Mouse (Mus musculus) MEL (cell line): ENCODE measurements around the gene Cdr2l. TPM values are rescaled to one million over a fixed set of nuclear protein-coding genes. Genes with fewer than 3 reads are reported as not detected.

Source experiments
- DNase-seq: peaks from one replicate; pipeline ENCODE4 v3.0.0; 2011; ENCODE audit warnings: low read depth, low spot score
- H3K27ac ChIP-seq: 2 replicates; pipeline ENCODE4 v1.5.1; 2012; ENCODE audit warnings: low read depth, mild to moderate bottlenecking, control low read depth, low read length, moderate library complexity; ENCODE audit not compliant: control insufficient read depth
- H3K27me3 ChIP-seq, 2 experiments: fragments of 150-350 bp in 1 of 2; sonication (generic) in 1 of 2; 2 replicates each; pipeline ENCODE4 v1.6.1; 2012; ENCODE audit warnings: low read length in 2 of 2, mild to moderate bottlenecking in 2 of 2, improper control_type of control experiment in 1 of 2, moderate library complexity in 1 of 2; ENCODE audit not compliant: insufficient read depth in 2 of 2, control insufficient read depth in 1 of 2
- H3K36me3 ChIP-seq, 2 experiments: 2 replicates each; pipeline ENCODE4 v1.6.1; 2012 to 2014; ENCODE audit warnings: low read length in 2 of 2, improper control_type of control experiment in 1 of 2, inconsistent platforms in 1 of 2, mild to moderate bottlenecking in 1 of 2; ENCODE audit not compliant: insufficient read depth in 2 of 2, control insufficient read depth in 1 of 2
- H3K4me1 ChIP-seq, 2 experiments: fragments of 150-350 bp in 1 of 2; sonication (generic) in 1 of 2; 2 replicates each; pipeline ENCODE4 v1.6.1; 2012; ENCODE audit warnings: low read length in 2 of 2, improper control_type of control experiment in 1 of 2, mild to moderate bottlenecking in 1 of 2; ENCODE audit not compliant: insufficient read depth in 2 of 2, control insufficient read depth in 1 of 2
- H3K4me3 ChIP-seq, 2 experiments: fragments of 150-350 bp in 1 of 2; sonication (generic) in 1 of 2; 2 replicates each; pipeline ENCODE4 v1.5.1; 2012; ENCODE audit warnings: low read depth in 2 of 2, low read length in 2 of 2, mild to moderate bottlenecking in 2 of 2, moderate library complexity in 2 of 2, control low read depth in 1 of 2, improper control_type of control experiment in 1 of 2; ENCODE audit not compliant: control insufficient read depth in 1 of 2, insufficient read depth in 1 of 2
- H3K79me2 ChIP-seq: 2 replicates; pipeline ENCODE4 v1.6.1; 2012; ENCODE audit warnings: mild to moderate bottlenecking, low read length, moderate library complexity; ENCODE audit not compliant: control insufficient read depth, poor library complexity, insufficient read depth
- H3K9ac ChIP-seq: 2 replicates; pipeline ENCODE4 v1.6.1; 2012; ENCODE audit warnings: low read depth, mild to moderate bottlenecking, control low read depth, low read length, moderate library complexity; ENCODE audit not compliant: control insufficient read depth, poor library complexity, severe bottlenecking
- H3K9me3 ChIP-seq: fragments of 150-350 bp; sonication (generic); replicated peaks from 2 replicates; pipeline ENCODE4 v1.6.1; 2012; ENCODE audit warnings: mild to moderate bottlenecking, low read length, improper control_type of control experiment, moderate library complexity; ENCODE audit not compliant: insufficient read depth
- BHLHE40 ChIP-seq: IDR thresholded peaks from 2 replicates; pipeline ENCODE4 v1.6.1; 2012; ENCODE audit warnings: low read depth, mild to moderate bottlenecking, inconsistent platforms, low read length, improper control_type of control experiment, borderline replicate concordance
- CTCF ChIP-seq, 3 experiments: IDR thresholded peaks in 2 of 3; conservative IDR thresholded peaks in 1 of 3; 2 replicates each; pipeline ENCODE4 v1.5.1; 2011 to 2012; ENCODE audit warnings: low read length in 3 of 3, low read depth in 2 of 3, mild to moderate bottlenecking in 2 of 3, improper control_type of control experiment in 1 of 3, inconsistent platforms in 1 of 3, mixed read lengths in 1 of 3, moderate library complexity in 1 of 3; ENCODE audit not compliant: control insufficient read depth in 1 of 3, insufficient read depth in 1 of 3, poor library complexity in 1 of 3, severe bottlenecking in 1 of 3
- E2F4 ChIP-seq: IDR thresholded peaks from 2 replicates; pipeline ENCODE4 v1.6.1; 2011; ENCODE audit warnings: low read depth, low read length, improper control_type of control experiment, borderline replicate concordance
- ELF1 ChIP-seq: IDR thresholded peaks from 2 replicates; pipeline ENCODE4 v1.6.1; 2014; ENCODE audit warnings: low read depth, mild to moderate bottlenecking, inconsistent platforms, low read length, improper control_type of control experiment, moderate library complexity
- EP300 ChIP-seq, 2 experiments: IDR thresholded peaks; 2 replicates each; pipeline ENCODE4 v1.6.1; 2011; ENCODE audit warnings: improper control_type of control experiment in 2 of 2, low read length in 2 of 2, low read depth in 1 of 2, mild to moderate bottlenecking in 1 of 2
- ETS1 ChIP-seq: IDR thresholded peaks from 2 replicates; pipeline ENCODE4 v1.6.1; 2012; ENCODE audit warnings: low read depth, mild to moderate bottlenecking, inconsistent platforms, low read length, improper control_type of control experiment, moderate library complexity
- GABPA ChIP-seq: IDR thresholded peaks from 2 replicates; pipeline ENCODE4 v1.6.1; 2012; ENCODE audit warnings: low read depth, mild to moderate bottlenecking, inconsistent platforms, low read length, improper control_type of control experiment, moderate library complexity
- GATA1 ChIP-seq: IDR thresholded peaks from 2 replicates; pipeline ENCODE4 v1.6.1; 2011; ENCODE audit warnings: low read depth, low read length, improper control_type of control experiment
- JUND ChIP-seq: IDR thresholded peaks from 2 replicates; pipeline ENCODE4 v1.6.1; 2011; ENCODE audit warnings: low read depth, mild to moderate bottlenecking, improper control_type of control experiment, low read length
- KAT2A ChIP-seq: conservative IDR thresholded peaks from 2 replicates; pipeline ENCODE4 v1.6.1; 2012; ENCODE audit warnings: low read depth, low read length, improper control_type of control experiment, inconsistent platforms
- MAX ChIP-seq: IDR thresholded peaks from 2 replicates; pipeline ENCODE4 v1.6.1; 2011; ENCODE audit warnings: low read length, improper control_type of control experiment
- MAZ ChIP-seq: IDR thresholded peaks from 2 replicates; pipeline ENCODE4 v1.6.1; 2012; ENCODE audit warnings: low read depth, mild to moderate bottlenecking, inconsistent platforms, low read length, improper control_type of control experiment
- MEF2A ChIP-seq: IDR thresholded peaks from 2 replicates; pipeline ENCODE4 v1.6.1; 2014; ENCODE audit warnings: low read depth, mild to moderate bottlenecking, inconsistent platforms, low read length, improper control_type of control experiment; ENCODE audit not compliant: poor library complexity, insufficient replicate concordance, severe bottlenecking; ENCODE audit errors: extremely low read depth
- MXI1 ChIP-seq: IDR thresholded peaks from 2 replicates; pipeline ENCODE4 v1.6.1; 2011; ENCODE audit warnings: mild to moderate bottlenecking, low read depth, low read length, improper control_type of control experiment
- MYB ChIP-seq: IDR thresholded peaks from 2 replicates; pipeline ENCODE4 v1.6.1; 2011; ENCODE audit warnings: mild to moderate bottlenecking, low read depth, low read length, improper control_type of control experiment
- NRF1 ChIP-seq: IDR thresholded peaks from 2 replicates; pipeline ENCODE4 v1.6.1; 2014; ENCODE audit warnings: low read depth, mild to moderate bottlenecking, inconsistent platforms, low read length, improper control_type of control experiment, moderate library complexity; ENCODE audit not compliant: poor library complexity, insufficient read depth, severe bottlenecking
- POLR2A ChIP-seq, 2 experiments: IDR thresholded peaks; 2 replicates each; pipeline ENCODE4 v1.6.1; 2011 to 2012; ENCODE audit warnings: low read length in 2 of 2, mild to moderate bottlenecking in 2 of 2, control low read depth in 1 of 2, improper control_type of control experiment in 1 of 2, low read depth in 1 of 2, moderate library complexity in 1 of 2; ENCODE audit not compliant: control insufficient read depth in 1 of 2, insufficient read depth in 1 of 2, poor library complexity in 1 of 2
- POLR2AphosphoS5 ChIP-seq: IDR thresholded peaks from 2 replicates; pipeline ENCODE4 v1.6.1; 2012; ENCODE audit warnings: low read depth, borderline replicate concordance, mild to moderate bottlenecking, inconsistent platforms, low read length, moderate library complexity, mixed read lengths
- RAD21 ChIP-seq: IDR thresholded peaks from 2 replicates; pipeline ENCODE4 v1.6.1; 2011; ENCODE audit warnings: mild to moderate bottlenecking, low read depth, low read length, improper control_type of control experiment
- SIN3A ChIP-seq: IDR thresholded peaks from 2 replicates; pipeline ENCODE4 v1.6.1; 2012; ENCODE audit warnings: low read length, improper control_type of control experiment, inconsistent platforms
- SMC3 ChIP-seq: IDR thresholded peaks from 2 replicates; pipeline ENCODE4 v1.6.1; 2011; ENCODE audit warnings: low read depth, low read length, improper control_type of control experiment
- TAL1 ChIP-seq: IDR thresholded peaks from 2 replicates; pipeline ENCODE4 v1.6.1; 2012; ENCODE audit warnings: mild to moderate bottlenecking, inconsistent platforms, low read length, moderate library complexity, mixed read lengths
- TCF12 ChIP-seq: IDR thresholded peaks from 2 replicates; pipeline ENCODE4 v1.6.1; 2014; ENCODE audit warnings: low read depth, mild to moderate bottlenecking, inconsistent platforms, low read length, improper control_type of control experiment, moderate library complexity
- USF1 ChIP-seq: IDR thresholded peaks from 2 replicates; pipeline ENCODE4 v1.6.1; 2014; ENCODE audit warnings: low read depth, mild to moderate bottlenecking, inconsistent platforms, low read length, improper control_type of control experiment, moderate library complexity
- USF2 ChIP-seq, 2 experiments: IDR thresholded peaks; 2 replicates each; pipeline ENCODE4 v1.6.1; 2011 to 2012; ENCODE audit warnings: improper control_type of control experiment in 2 of 2, low read length in 2 of 2, borderline replicate concordance in 1 of 2, inconsistent platforms in 1 of 2, low read depth in 1 of 2, mild to moderate bottlenecking in 1 of 2; ENCODE audit not compliant: insufficient read depth in 1 of 2
- ZC3H11A ChIP-seq: IDR thresholded peaks from 2 replicates; pipeline ENCODE4 v1.6.1; 2012; ENCODE audit warnings: low read depth, mild to moderate bottlenecking, inconsistent platforms, low read length, improper control_type of control experiment
- ZKSCAN1 ChIP-seq: IDR thresholded peaks from 2 replicates; pipeline ENCODE4 v1.6.1; 2012; ENCODE audit warnings: low read depth, mild to moderate bottlenecking, inconsistent platforms, low read length, improper control_type of control experiment, moderate library complexity
- ZMIZ1 ChIP-seq: IDR thresholded peaks from 2 replicates; pipeline ENCODE4 v1.6.1; 2012; ENCODE audit warnings: low read depth, mild to moderate bottlenecking, inconsistent platforms, low read length, improper control_type of control experiment, moderate library complexity
- polyA plus RNA-seq, 2 experiments: library from polyadenylated mRNA; stranded (reverse) in 1 of 2; unstranded in 1 of 2; fragments of >175 nt in 1 of 2; fragments of >200 nt in 1 of 2; gene quantifications; 2 replicates each; pipeline versions ENCODE4 v1.2.1 to v1.2.4; 2012; ENCODE audit warnings: low replicate concordance in 2 of 2, low read depth in 1 of 2; ENCODE audit not compliant: insufficient read length in 2 of 2, insufficient read depth in 1 of 2, missing spikeins in 1 of 2
- total RNA-seq: library from RNA; depleted of rRNA; stranded (reverse); fragments of 300-350 nt; gene quantifications from 2 replicates; pipeline ENCODE4 v1.2.3, GENCODE M21; 2012

Cdr2l gene
- total and polyA plus RNA-seq, 3 experiments: 5.2 to 8.2 TPM; not detected in 1

DNA sequence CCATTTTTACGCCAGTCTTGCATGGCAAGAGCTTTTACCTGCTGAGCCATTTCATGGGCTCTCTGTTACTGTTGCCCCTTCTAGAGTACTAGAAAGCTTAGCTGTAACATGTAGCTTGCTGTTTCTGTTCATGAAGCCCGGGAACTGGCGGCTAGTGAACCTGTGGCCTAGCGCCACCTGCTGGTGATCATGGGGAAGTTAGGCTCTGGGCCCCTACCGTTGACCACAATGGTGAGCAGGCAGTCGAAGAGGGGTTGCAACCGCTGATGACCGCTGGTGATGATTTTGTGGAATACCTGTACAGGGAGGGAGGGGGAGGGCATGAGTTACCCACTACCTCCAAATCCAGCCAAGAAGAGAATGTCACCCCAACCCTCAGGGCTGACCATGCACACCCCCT is 27.5 kb upstream of the Cdr2l start:
- Histone ChIP-seq H3K9ac (no peak overlapping the region), H3K27ac (no peak overlapping the region), H3K4me1 (peaks cover 2 to 9% of the 10 kb centered on the region in 2 experiments; a peak in 2 of 4 replicates), H3K4me3 (no peak overlapping the region), H3K36me3 (no peaks in the 10 kb centered on the region), H3K79me2 (no peaks in the 10 kb centered on the region), H3K9me3 (no peaks in the 10 kb centered on the region), H3K27me3 (no peaks in the 10 kb centered on the region)
- no peak for TF ChIP-seq ZMIZ1
- TF ChIP-seq MEF2A: no peak
- TF ChIP-seq TAL1: no peak
- TF ChIP-seq SMC3: peak; percentile 99
- TF ChIP-seq MAX: no peak
- TF ChIP-seq POLR2AphosphoS5: no peak
- no peak for TF ChIP-seq USF1
- 0 out of 2 replicates have a peak, but pooled peaks have one; percentile 57 for TF ChIP-seq MAZ
- TF ChIP-seq TCF12: no peak
- TF ChIP-seq E2F4: no peak
- TF ChIP-seq ELF1: no peak
- TF ChIP-seq ZC3H11A: peak; percentile 90
- 0 out of 2 replicates have a peak, but pooled peaks have one; percentile 48 for TF ChIP-seq SIN3A
- peak; percentile 91 for TF ChIP-seq RAD21
- no peak for TF ChIP-seq GABPA
- TF ChIP-seq ZKSCAN1: no peak
- TF ChIP-seq POLR2A (IDR thresholded peaks at IDR 0.05; ENCODE audit: control insufficient read depth in 1 of 2, insufficient read depth in 1 of 2, low read depth in 1 of 2, low read length in 2 of 2, poor library complexity in 1 of 2): no peak
- TF ChIP-seq CTCF (IDR thresholded peaks at IDR 0.05 in 2 of 3, conservative IDR thresholded peaks at IDR 0.05 in 1 of 3; ENCODE audit: control insufficient read depth in 1 of 3, insufficient read depth in 1 of 3, low read depth in 2 of 3, low read length in 3 of 3, poor library complexity in 1 of 3, severe bottlenecking in 1 of 3): peak; percentile 93 to 99 (median 99)
- no peak for TF ChIP-seq MYB
- TF ChIP-seq JUND: no peak
- no peak for TF ChIP-seq MXI1
- TF ChIP-seq KAT2A: no peak
- no peak for TF ChIP-seq ETS1
- TF ChIP-seq USF2 (IDR thresholded peaks at IDR 0.05; ENCODE audit: borderline replicate concordance in 1 of 2, insufficient read depth in 1 of 2, low read depth in 1 of 2, low read length in 2 of 2): no peak
- TF ChIP-seq NRF1: no peak
- TF ChIP-seq EP300 (IDR thresholded peaks at IDR 0.05; ENCODE audit: low read depth in 1 of 2, low read length in 2 of 2): no peak
- TF ChIP-seq BHLHE40: no peak
- no peak for TF ChIP-seq GATA1
- DNase-seq: peak; percentile 88
